Mouse (Mus musculus) midbrain, embryonic 16.5 days (tissue): Measurements from ENCODE around the gene Alox5. TPM values are rescaled to one million over a fixed set of nuclear protein-coding genes. Genes with fewer than 3 reads are reported as not detected.

Experiments
- ATAC-seq: fragments of 200-750 bp; cut with Nextera tagmentation; 2 replicates; pipeline ENCODE4 v1.8.0; 2017; ENCODE audit warnings: moderate TSS enrichment
- H3K27ac ChIP-seq: fragments of 300-500 bp; sonication (generic); 2 replicates; pipeline ENCODE4 v1.5.1; 2014; ENCODE audit warnings: mild to moderate bottlenecking, low read length, mixed read lengths
- H3K27me3 ChIP-seq: fragments of 300-500 bp; sonication (generic); 2 replicates; pipeline ENCODE4 v1.6.1; 2014; ENCODE audit warnings: low read depth, low read length, mixed read lengths; ENCODE audit not compliant: control insufficient read depth, insufficient read depth
- H3K36me3 ChIP-seq: fragments of 300-500 bp; sonication (generic); 2 replicates; pipeline ENCODE4 v1.6.1; 2014; ENCODE audit warnings: mild to moderate bottlenecking, low read length, moderate library complexity, mixed read lengths; ENCODE audit not compliant: control insufficient read depth, insufficient read depth
- H3K4me1 ChIP-seq: fragments of 300-500 bp; sonication (generic); 2 replicates; pipeline ENCODE4 v1.6.1; 2014; ENCODE audit warnings: mild to moderate bottlenecking, low read length, mixed read lengths; ENCODE audit not compliant: control insufficient read depth, insufficient read depth
- H3K4me2 ChIP-seq: fragments of 300-500 bp; sonication (generic); 2 replicates; pipeline ENCODE4 v1.6.1; 2014; ENCODE audit warnings: mild to moderate bottlenecking, low read length, mixed read lengths
- H3K4me3 ChIP-seq: fragments of 300-500 bp; sonication (generic); 2 replicates; pipeline ENCODE4 v1.5.1; 2014; ENCODE audit warnings: low read depth, mild to moderate bottlenecking, low read length, moderate library complexity, mixed read lengths
- H3K9ac ChIP-seq: fragments of 300-500 bp; sonication (generic); 2 replicates; pipeline ENCODE4 v1.6.1; 2014; ENCODE audit warnings: low read depth, low read length, mixed read lengths
- H3K9me3 ChIP-seq: fragments of 300-500 bp; sonication (generic); replicated peaks from 2 replicates; pipeline ENCODE4 v1.6.1; 2014; ENCODE audit warnings: mild to moderate bottlenecking, low read length, mixed read lengths; ENCODE audit not compliant: control insufficient read depth, poor library complexity, severe bottlenecking
- WGBS: fragments of 180-500 bp; shearing (Covaris S2); extraction: QIAGEN DNeasy Blood & Tissue Kit; methylation state at CpG from one replicate; pipeline ENCODE4 v1.1.7; 2014; 5-methylcytosine and 5-hydroxymethylcytosine counted together
- polyA plus RNA-seq: library from polyadenylated mRNA; unstranded; fragments of >200 nt; fragmentation: Nextera tagmentation; extraction: Ambion mirVana; gene quantifications from 2 replicates; pipeline ENCODE4 v1.2.1, GENCODE M21; 2015

Alox5 gene
- polyA plus RNA-seq, 1 experiment from 2014 or later = 1.0 TPM

- Histone ChIP-seq H3K4me1 (peaks cover 6% of the 10 kb centered on the region; the same call in 1 of the 2 replicates), H3K36me3 (no peaks in the 10 kb centered on the region), H3K4me3 (no peak overlapping the region), H3K27ac (no peak overlapping the region), H3K27me3 (peaks cover 16% of the 10 kb centered on the region), H3K9me3 (no peaks in the 10 kb centered on the region), H3K9ac (no peak overlapping the region), H3K4me2 (no peak overlapping the region)
- WGBS = 83% methylated on average over 4 of the region's 4 CpGs
- ATAC-seq = no peak
These were observed 2.2 kb downstream of the Alox5 start for GRCm38 (mm10) chr6:116458728-116459127.

GRCm38 (mm10) chr6:116456482-116456881 is 4.5 kb downstream of the Alox5 start:
- Histone ChIP-seq H3K36me3 (no peaks in the 10 kb centered on the region), H3K27ac (no peak overlapping the region), H3K4me2 (no peak overlapping the region), H3K27me3 (peaks cover 11% of the 10 kb centered on the region), H3K9me3 (0 out of 2 replicates have a peak, but pooled peaks cover 3% of the 10 kb centered on the region), H3K4me1 (peaks cover 6% of the 10 kb centered on the region; the same call in 1 of the 2 replicates), H3K4me3 (no peak overlapping the region), H3K9ac (no peak overlapping the region)
- no peak for ATAC-seq
- WGBS = 91% methylated on average over 1 of the region's 1 CpGs

- peaks cover 3% of the 10 kb centered on the region; the same call in 1 of the 2 replicates for H3K4me1 ChIP-seq
- 0 out of 2 replicates have a peak, but pooled peaks cover 3% of the 10 kb centered on the region for H3K9me3 ChIP-seq
- ATAC-seq = no peak
- no peaks in the 10 kb centered on the region for H3K36me3 ChIP-seq
- no peak overlapping the region for H3K27ac ChIP-seq
- H3K4me2 ChIP-seq = no peak overlapping the region
- H3K4me3 ChIP-seq = no peak overlapping the region
- 71% methylated on average over 4 of the region's 4 CpGs for WGBS
- H3K9ac ChIP-seq = no peak overlapping the region
- H3K27me3 ChIP-seq = peaks cover 11% of the 10 kb centered on the region; the same call in 1 of the 2 replicates
These were observed 5.2 kb downstream of the Alox5 start for GRCm38 (mm10) chr6:116455781-116456180.

GRCm38 (mm10) chr6:116440849-116441248 is 20.1 kb downstream of the Alox5 start:
- no peak overlapping the region for H3K4me2 ChIP-seq
- H3K27ac ChIP-seq = no peak overlapping the region
- no peak overlapping the region for H3K9ac ChIP-seq
- no peaks in the 10 kb centered on the region for H3K4me1 ChIP-seq
- WGBS = 89% methylated on average over 4 of the region's 4 CpGs
- no peaks in the 10 kb centered on the region for H3K9me3 ChIP-seq
- no peak overlapping the region for H3K4me3 ChIP-seq
- H3K27me3 ChIP-seq = no peaks in the 10 kb centered on the region
- H3K36me3 ChIP-seq = no peaks in the 10 kb centered on the region
- no peak for ATAC-seq

- H3K4me3 ChIP-seq = no peak overlapping the region
- H3K36me3 ChIP-seq = no peaks in the 10 kb centered on the region
- no peaks in the 10 kb centered on the region for H3K9me3 ChIP-seq
- H3K27me3 ChIP-seq = no peaks in the 10 kb centered on the region
- no peak overlapping the region for H3K4me2 ChIP-seq
- ATAC-seq = no peak
- H3K27ac ChIP-seq = no peak overlapping the region
- 77% methylated on average over 4 of the region's 4 CpGs for WGBS
- no peaks in the 10 kb centered on the region for H3K4me1 ChIP-seq
- no peak overlapping the region for H3K9ac ChIP-seq
These were observed 20.5 kb downstream of the Alox5 start for GRCm38 (mm10) chr6:116440447-116440846.

GRCm38 (mm10) chr6:116439531-116439930 is 21.4 kb downstream of the Alox5 start:
- no peaks in the 10 kb centered on the region for H3K4me1 ChIP-seq
- no peak overlapping the region for H3K4me2 ChIP-seq
- H3K27me3 ChIP-seq = no peaks in the 10 kb centered on the region
- no peak overlapping the region for H3K27ac ChIP-seq
- H3K9ac ChIP-seq = no peak overlapping the region
- no peak overlapping the region for H3K4me3 ChIP-seq
- no peak for ATAC-seq
- H3K36me3 ChIP-seq = no peaks in the 10 kb centered on the region
- no peaks in the 10 kb centered on the region for H3K9me3 ChIP-seq
- 92% methylated on average over 6 of the region's 6 CpGs for WGBS

DNA sequence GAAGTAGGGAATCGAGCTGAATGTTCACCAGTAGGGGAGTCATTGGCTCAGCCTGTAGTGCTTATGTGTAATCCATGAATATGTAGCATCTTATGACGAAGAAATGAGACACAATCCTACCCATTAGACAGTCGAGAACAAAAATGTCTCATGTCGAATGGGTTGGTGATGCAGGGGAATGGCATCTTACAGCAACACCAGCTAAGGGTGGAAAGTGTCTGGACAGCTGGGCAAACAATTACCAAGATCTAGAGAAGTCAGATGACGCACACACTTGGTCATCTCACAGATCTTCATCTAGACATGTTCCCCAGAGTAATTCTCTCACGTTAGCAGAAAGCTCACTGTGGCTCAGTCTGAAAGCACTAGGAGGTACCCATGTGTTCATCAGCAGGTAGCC is 22.1 kb downstream of the Alox5 start:
- Histone ChIP-seq H3K4me3 (no peak overlapping the region), H3K27ac (no peak overlapping the region), H3K4me1 (no peaks in the 10 kb centered on the region), H3K4me2 (no peak overlapping the region), H3K9ac (no peak overlapping the region), H3K27me3 (no peaks in the 10 kb centered on the region), H3K36me3 (no peaks in the 10 kb centered on the region), H3K9me3 (no peaks in the 10 kb centered on the region)
- ATAC-seq = no peak
- 84% methylated on average over 6 of the region's 6 CpGs for WGBS

DNA sequence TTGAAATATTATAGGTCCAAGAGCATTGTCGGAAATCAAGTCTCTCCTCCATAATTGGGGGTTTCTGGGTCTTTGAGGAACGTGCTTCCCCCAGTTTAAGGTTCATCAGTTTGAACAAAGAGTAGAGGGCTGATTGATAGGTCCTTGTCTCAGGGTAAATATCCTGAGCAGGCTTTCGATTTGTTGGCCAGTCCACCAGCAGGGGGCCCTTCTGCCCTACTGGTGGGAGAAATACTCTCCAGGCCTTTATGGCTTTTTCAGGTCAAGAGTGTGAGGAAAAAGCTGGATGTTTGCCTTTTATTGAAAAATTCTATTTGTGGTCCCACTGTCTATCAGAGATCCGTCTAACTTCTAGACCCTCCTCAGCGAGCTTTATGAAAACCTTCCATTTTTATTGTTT is 32.7 kb downstream of the Alox5 start:
- ATAC-seq = no peak
- Histone ChIP-seq H3K4me1 (no peaks in the 10 kb centered on the region), H3K4me3 (no peak overlapping the region), H3K9me3 (peaks cover 4% of the 10 kb centered on the region; the same call in 1 of the 2 replicates), H3K4me2 (no peak overlapping the region), H3K36me3 (no peaks in the 10 kb centered on the region), H3K27me3 (no peaks in the 10 kb centered on the region), H3K9ac (no peak overlapping the region), H3K27ac (no peak overlapping the region)
- 72% methylated on average over 5 of the region's 5 CpGs for WGBS

GRCm38 (mm10) chr6:116427552-116427951 is 33.4 kb downstream of the Alox5 start:
- no peak overlapping the region for H3K4me2 ChIP-seq
- H3K9ac ChIP-seq = no peak overlapping the region
- H3K27ac ChIP-seq = no peak overlapping the region
- peaks cover 4% of the 10 kb centered on the region; the same call in 1 of the 2 replicates for H3K9me3 ChIP-seq
- no peak overlapping the region for H3K4me3 ChIP-seq
- WGBS = 90% methylated on average over 3 of the region's 3 CpGs
- no peaks in the 10 kb centered on the region for H3K27me3 ChIP-seq
- H3K36me3 ChIP-seq = no peaks in the 10 kb centered on the region
- ATAC-seq = no peak
- H3K4me1 ChIP-seq = no peaks in the 10 kb centered on the region
